Mouse (Mus musculus): ENCODE results near the gene Gm49403.

The Gm49403 gene

GRCm38 (mm10) chr19:8911810-8912209, 28.1 kb downstream of the Gm49403 start:
- DNase-seq (ENCODE audit: low read depth): no peak

- DNase-seq (ENCODE audit: low read depth): no peak
Observed at GRCm38 (mm10) chr19:8914212-8914611, 30.5 kb downstream of the Gm49403 start.

DNA sequence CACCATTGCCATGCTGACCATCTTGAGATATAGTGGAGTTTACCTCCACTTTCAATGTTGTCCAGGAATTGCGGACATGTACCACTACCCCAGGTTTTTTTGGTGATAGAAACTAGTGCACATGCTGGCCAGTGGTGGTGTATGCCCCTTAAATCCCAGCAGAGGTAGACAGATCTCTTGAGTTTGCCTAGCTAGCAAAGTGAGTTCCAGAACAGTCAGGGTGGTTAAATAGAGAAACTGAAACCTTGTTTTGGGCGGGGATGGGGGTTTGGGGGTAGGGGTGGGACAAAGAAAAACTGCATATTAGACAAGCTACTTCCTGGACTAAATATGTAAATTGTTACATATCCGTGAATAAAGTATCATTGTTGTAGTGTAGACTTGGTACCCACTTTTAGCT, 35.3 kb downstream of the Gm49403 start:
- no peak for DNase-seq (ENCODE audit: low read depth)

GRCm38 (mm10) chr19:8919684-8920072, 35.9 kb downstream of the Gm49403 start:
- no peak for DNase-seq (ENCODE audit: low read depth)

GRCm38 (mm10) chr19:8920073-8920736, 36.5 kb downstream of the Gm49403 start, which contains the start of gene B3gat3:
Gene B3gat3 (plus strand): TSS chr19:8920374.
- peak; percentile 81 for DNase-seq (ENCODE audit: low read depth)

DNA sequence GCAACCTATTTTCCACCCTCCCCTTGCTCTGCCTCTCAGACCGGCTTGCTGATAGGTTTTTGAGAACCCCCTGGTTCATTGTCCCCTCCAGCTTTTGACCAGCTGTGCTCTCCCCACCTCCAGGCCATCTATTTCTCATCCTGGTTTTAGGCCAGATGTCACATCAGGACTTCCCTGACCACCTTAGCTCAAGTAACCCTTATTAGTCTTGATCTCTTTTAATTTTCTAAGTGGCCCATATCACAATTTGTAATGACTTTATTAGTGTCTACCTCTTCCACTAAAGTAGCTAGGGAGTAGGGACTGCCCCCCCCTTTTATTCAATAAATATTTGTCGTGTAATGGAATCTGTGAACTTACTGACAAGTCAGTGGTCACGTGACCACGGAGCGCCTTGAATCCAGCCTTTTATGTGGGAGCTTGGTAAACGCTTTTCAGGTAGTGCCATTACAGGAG, 37.1 kb downstream of the Gm49403 start:
- no peak for DNase-seq (ENCODE audit: low read depth)

- DNase-seq (ENCODE audit: low read depth): no peak
Observed at GRCm38 (mm10) chr19:8921741-8922140, 38.0 kb downstream of the Gm49403 start.

GRCm38 (mm10) chr19:8926766-8927165, 43.0 kb downstream of the Gm49403 start:
- DNase-seq (ENCODE audit: low read depth): no peak

DNA sequence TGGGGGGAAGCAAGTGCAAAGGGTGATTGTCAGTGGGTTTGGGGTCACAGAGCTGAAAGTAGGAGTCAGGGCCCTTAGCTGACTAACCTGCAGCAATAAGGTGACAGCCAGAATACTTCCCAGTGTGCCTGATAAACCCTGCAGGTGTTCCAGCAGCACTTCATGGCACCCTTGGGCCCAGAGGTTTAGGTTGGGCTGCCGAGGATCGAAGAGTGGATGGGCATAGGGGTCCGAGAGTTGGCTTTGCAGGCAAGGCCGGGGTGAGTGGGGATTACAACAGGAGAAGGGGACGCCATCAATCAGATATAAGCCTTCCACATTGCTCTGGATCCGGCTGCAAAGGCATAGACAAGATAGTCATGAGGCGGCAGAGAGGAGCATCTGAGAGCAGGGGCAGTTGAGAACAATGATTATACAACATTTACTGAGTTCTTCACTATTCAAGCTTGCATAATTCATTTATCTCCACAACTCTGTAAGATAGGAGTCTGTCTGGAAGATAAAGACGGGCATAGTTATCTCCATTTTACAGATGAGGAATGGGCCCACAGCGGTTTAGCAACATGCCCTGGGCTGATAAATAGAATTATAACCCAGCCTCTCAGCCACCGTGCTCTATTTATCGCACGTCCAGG, 44.3 kb downstream of the Gm49403 start:
- no peak for DNase-seq (ENCODE audit: low read depth)

DNA sequence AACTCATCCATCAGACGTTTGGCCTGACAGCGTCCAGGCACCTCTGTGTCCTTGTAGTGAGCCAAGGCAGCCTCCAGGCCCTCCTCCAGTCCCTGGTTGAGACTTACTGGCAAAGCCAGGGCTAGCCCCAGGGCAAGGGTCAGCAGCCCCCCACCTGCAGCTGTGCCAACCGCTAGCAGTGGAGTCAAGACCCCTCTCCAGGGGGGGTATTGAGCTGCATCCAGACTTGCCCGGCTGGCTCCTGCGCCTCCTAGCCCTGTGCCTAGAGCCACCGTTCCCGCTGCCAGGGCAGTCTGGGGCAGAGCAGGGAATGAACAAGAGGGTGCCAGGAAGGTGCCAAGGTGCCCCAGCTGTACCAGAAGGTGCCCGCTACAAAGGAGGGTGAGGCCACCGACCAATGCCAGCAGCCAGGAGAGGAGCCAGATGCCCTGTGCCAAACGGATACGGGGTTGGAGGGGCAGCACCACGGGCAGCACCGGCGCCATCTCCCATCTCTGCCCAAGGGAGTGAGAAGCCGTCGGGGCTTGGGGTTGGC, 45.0 kb downstream of the Gm49403 start:
- no peak for DNase-seq (ENCODE audit: low read depth)

DNA sequence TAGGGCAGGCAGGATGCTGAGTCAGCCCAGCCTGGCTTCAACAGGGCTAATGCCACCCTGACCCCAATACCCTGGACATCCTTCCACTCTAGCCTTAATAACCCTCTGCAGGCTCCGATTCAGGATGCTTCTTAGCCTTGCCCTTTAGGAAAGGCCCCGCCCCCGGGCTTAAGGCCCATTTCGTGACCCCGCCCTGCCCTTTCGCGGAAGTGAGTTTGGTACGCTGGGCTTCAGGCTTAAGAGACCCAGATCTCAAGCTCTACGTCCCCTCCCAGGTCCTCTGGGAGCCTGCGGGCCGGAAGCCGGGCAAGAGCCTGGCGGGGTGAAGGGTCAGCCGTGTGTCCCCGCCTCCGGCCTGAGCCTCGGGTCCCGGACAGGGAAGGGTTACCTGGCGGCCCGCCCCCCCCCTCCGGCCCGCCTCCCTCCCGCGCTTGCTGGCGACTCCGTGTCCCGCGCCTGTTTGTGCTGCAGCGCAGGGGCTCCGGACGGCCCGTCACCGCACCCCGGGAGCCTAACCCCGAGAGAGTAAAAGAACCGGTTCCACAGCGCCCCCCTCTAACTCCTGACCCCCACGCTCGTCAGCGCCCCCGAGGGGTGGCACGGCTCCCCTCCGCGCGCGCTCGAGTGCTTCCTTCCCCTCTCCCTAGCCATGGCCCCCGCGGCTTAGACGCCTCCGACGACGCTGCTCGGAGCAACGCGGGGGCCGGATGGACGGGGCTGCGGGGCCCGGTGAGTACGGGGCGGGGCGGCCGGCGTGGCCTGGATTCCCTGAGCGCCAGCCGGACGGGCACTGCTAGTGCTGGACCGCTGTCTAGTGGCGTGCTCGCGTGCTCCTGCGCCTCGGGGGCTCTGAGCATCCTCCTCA, 45.7 kb downstream of the Gm49403 start, which contains the start of the genes Rom1 and Eml3:
TSS of gene Rom1 (minus strand) at position 133 of the 865 bp plus-strand sequence.
TSS of gene Eml3 (plus strand) at position 329 of the 865 bp plus-strand sequence.
- DNase-seq (ENCODE audit: low read depth): peak; percentile 79

- no peak for DNase-seq (ENCODE audit: low read depth)
Observed at GRCm38 (mm10) chr19:8930117-8930516, 46.4 kb downstream of the Gm49403 start.

DNA sequence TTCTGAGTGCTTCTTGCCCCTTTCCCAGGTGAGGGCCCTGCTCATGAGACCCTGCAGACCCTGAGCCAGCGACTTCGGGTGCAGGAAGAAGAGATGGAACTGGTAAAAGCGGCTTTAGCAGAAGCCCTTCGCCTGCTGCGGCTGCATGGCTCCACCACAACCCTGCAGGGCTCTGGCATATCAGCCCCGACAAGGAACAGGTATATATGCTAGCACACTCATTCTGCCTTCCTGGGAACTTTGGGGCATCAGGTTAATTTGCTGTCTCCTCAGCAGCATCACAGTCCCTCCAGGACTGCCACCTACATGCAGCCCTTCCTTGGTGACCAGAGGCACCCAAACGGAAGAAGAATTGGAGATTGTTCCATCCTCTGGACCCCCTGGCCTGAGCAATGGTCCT, 47.0 kb downstream of the Gm49403 start:
- DNase-seq (ENCODE audit: low read depth): no peak

GRCm38 (mm10) chr19:8936736-8937135, 53.0 kb downstream of the Gm49403 start:
- no peak for DNase-seq (ENCODE audit: low read depth)
